Mouse (Mus musculus) kidney, adult 2 months (tissue): ENCODE measurements around the gene Cdh12.

ENCODE experiments used
- CTCF ChIP-seq: fragments of 200-500 bp; conservative IDR thresholded peaks from 2 replicates; pipeline ENCODE4 v1.5.1; 2011; ENCODE audit warnings: low read depth, mild to moderate bottlenecking, control low read depth, low read length, moderate library complexity, mixed read lengths; ENCODE audit not compliant: insufficient read depth, insufficient read length
- POLR2A ChIP-seq: fragments of 200-500 bp; IDR thresholded peaks from one replicate; pipeline ENCODE4 v1.6.1; 2011; ENCODE audit warnings: low read depth, low read length, control low read depth

DNA sequence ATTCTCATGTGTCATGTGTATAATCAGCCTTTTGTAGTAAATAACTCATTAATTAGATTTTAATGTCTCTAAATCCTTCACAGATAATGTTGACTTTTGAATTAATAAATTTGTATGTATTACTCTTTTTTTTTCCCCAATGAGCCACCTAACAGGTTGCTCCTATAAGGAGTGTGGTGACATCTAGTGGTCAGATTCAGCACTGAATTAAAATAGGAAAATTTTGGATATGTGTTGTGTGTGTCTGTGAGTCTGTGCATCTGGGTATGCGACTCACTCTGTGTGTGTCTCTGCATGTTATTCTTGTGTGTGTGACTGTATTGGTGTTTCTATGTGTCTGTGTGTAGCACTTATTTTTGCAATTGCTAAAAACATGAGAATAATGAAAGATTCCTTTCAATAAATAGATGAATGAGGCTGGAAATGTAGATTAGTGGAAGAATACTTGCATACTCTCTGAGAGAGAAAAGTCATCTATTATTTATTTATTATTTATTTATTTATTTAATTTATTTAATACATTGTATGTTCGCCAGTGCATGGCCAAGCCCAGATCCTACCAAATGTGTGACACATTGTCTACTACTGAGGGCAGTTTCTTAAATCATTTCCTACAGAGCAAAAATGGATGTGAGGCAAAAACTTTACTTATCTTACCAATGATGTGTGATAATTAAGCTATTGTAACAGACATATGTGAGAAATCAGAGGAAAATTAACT, 958.4 kb downstream of the Cdh12 start:
- no peak for TF ChIP-seq CTCF
- no peak for TF ChIP-seq POLR2A
